Mouse (Mus musculus) telencephalon, adult 2 months (tissue): ENCODE results near the gene Nfib.

Source experiments
- DNase-seq: peaks from one replicate; pipeline ENCODE4 v3.0.0-alpha.2; 2011; ENCODE audit warnings: low read depth, low spot score

Nfib gene

DNA sequence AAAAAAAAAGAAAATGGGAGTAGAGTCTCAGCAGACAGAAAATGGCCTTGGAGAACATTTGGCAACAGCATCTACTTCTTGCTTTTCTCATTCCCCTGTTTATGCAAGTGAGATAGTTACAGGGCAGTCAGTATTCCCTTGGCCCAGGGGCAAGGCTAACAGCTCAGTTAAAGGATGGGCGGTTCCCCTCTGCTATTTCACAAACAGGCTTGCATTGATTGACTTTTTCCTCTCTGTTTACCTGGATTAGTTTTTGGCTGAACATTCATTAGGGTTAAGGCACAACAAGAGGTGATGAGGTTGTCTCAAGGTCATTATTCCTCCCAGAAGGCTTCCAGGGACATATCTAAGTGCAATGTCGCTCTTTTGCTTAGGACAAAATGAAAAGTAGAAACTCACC, 308.7 kb downstream of the Nfib start:
- no peak for DNase-seq

DNA sequence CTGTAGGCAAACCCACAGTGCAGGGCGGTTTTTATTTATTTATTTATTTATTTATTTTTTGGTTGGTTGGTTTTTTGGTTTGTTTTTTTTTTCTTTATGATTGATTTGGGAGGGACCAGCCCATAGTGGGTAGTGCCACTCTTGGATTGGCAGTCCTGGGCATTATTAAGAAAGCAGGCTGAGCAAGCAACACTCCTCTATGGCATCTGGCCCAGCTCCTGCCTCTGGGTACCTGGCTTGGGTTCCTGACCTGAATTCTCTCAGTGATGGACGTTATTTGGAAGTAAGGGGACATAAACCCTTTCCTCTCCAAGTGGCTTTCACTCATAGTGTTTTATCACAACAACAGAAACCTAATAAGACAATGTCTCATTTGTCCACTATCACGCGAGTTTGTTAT, 309.5 kb downstream of the Nfib start:
- DNase-seq, result no peak

DNA sequence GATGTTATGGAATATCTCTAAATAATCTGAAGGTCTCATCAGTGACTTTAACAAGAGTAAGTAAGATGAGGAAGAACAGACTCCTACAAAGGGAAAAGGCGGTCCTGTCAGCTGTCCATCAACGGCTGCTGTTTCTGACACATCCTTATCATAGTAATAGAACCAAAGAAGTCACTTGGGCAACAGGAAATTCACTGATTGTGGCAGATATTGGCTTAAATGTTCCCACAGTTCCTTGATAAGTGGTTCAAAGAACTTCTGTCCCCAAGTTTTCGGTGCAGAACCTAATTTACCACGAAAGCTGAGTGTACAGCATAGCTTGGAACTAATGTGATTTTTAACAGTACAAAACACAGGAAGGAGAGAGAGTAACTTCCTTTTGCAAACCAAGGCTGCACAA, 311.2 kb downstream of the Nfib start:
- no peak for DNase-seq

DNA sequence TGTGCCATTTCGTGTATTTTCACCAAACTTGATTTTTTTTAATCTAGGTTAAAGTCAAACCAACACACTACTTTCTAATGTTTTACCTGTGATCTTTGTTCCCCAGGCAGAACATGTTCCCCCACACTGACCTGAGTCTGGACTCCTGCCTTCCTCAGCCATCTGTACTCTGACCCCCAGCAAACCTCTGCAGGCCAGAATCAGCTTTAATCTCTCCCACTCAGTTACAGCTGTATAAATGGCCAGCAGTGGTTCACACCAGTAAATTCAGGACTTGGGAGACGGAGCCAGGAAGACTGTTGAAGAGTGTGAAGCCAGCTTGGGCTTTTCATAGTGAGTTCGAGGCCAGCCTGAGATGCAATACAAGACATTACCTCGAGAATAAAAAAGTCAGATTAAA, 312.5 kb downstream of the Nfib start:
- DNase-seq, result no peak

DNA sequence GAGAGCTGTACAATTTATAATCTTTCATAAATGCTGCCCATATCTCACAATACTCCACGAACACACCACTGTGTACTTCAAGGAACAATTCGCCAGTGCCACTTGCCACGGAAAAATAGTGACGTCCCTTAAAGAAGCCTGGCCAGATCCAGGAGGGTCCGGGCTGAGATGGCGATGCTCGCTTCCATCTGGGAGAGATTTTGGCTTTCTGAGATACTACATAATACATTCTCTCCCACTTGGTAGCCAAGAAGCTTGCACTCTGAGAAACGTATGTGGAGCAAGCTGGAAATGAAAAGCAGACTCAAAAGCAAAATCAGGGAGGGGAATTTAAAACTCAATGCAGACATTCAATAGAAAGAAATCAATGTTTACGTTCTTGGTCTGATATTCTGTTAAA, 313.1 kb downstream of the Nfib start:
- no peak for DNase-seq

DNA sequence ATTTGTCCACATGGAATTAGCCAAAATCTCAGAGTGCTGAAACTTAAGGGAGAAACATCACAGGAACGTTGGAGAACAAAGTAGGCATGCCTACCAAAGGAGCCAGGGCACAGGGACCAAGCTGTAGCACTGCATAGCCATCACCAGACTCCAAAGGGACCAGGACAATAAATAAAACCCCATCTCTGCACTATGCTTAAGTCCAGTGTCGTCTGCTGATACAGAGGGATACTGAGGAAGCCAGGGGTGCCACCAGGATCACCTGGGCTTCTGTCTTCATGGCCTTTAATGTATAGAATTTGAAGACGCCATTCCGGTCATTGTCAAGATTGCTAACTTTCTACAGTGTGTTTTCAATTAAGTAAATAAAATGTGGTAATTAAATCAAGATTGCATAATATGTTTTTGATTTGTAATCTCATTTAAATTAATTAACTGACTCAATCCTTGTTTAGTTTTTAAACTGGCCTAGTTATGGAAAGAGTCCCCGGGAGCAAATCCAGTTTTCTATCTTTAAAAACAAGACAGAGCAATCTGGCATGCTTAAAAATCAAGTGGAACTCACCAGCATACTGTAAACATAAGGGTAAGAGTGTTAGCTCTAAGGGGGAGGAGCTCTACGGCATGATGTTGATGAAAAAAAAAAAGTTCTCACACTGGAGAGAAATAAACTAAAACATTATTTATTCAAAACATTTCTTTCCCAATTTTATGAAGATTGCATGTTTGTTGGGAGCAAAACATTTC, 313.7 kb downstream of the Nfib start:
- no peak for DNase-seq

- no peak for DNase-seq
Observed at GRCm38 (mm10) chr4:82390545-82390944, 315.0 kb downstream of the Nfib start.

DNA sequence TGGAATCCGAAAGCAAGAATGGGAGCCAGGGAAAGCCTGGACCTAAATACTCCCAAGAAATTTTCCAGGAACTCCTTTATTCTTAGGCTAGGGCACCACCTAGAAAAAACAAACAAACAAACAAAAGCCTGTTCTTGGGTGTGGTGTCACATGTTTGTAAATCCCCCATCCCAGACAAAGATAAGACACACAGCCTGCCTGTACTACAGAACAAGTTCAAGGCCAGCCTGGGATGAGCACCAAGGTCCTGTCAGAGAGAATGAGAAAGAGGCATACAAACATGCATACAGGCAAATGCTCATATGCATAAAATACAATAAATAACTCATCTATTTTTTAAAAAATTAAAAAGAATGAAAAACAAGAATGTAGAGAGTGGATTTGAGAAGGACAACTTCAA, 315.7 kb downstream of the Nfib start:
- DNase-seq, result no peak

DNA sequence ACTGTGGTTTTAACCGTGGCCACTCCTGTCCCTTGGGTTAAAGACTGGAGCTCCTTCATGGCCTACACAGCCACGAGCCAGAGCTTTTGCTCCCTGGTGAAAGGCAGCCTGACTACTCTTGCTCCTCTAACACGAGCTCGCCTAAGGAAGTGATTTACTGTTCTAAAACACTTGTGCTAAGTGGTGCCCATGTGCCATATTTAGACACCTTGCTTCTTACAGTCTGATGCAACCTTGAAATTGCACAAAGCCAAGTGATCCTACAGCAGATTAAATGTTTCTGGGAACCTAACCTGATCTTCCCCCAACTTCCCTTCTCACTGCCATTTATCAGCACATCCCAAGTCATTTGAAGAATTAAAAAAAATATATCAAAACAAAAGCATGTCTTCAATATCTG, 317.9 kb downstream of the Nfib start:
- no peak for DNase-seq

GRCm38 (mm10) chr4:82386222-82386993, 319.1 kb downstream of the Nfib start:
- DNase-seq, result no peak

- no peak for DNase-seq
Observed at GRCm38 (mm10) chr4:82385638-82386037, 319.9 kb downstream of the Nfib start.

DNA sequence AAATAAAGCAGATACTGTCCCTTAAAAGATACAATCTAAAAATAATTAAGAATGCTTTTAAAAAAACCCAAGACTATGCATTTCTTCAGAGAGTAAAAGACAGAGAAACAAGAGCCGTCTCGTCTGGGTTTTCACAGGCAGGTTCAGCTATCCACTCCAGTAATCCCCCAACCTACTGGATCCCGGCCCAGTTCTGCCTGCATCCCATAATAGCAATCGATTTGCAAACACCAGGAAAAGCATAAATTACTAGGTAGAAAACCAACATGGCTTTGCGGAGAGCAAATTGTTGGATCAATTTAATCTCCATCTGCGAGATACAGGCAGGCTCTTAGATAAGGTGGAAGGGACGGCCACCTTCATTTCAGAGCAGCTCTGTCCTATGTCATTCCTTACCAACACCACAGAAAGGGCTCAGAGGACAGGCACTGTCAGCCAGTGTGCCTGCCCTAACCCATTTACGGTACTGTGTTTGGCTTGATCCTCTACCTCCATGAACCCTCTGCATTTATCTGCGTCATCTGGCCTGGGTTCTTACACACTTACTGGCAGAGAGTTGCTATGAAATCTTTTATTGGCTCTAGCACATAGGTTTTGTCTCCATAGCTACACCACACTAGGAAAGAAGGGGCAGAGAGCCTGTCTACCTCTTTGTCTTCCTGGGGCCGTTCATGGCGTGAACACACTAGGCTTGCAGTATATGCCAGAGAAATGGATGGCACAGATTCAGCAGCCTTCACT, 321.4 kb downstream of the Nfib start:
- peak; percentile 31 for DNase-seq

GRCm38 (mm10) chr4:82383346-82383745, 322.2 kb downstream of the Nfib start:
- no peak for DNase-seq

GRCm38 (mm10) chr4:82381786-82382185, 323.8 kb downstream of the Nfib start:
- DNase-seq, result no peak

DNA sequence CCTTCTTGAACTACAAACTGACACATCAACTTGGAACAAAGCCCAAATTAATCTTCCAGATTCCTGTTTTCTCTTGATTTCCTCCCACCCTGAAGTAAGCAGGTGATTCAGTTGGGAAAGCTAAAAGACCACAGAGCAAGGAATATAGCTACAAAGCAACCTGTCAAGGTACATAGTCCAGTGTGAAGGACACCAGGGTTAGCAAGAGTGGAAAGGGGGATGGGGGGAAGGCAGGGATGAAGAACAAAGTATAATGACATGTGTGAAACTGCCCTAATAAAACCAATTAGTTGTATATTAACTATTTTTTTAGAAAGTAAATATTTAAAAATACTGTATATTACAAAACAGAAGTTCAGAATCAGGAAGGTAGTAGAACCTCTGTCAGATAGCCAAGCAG, 325.0 kb downstream of the Nfib start:
- no peak for DNase-seq

- no peak for DNase-seq
Observed at GRCm38 (mm10) chr4:82378050-82378449, 327.5 kb downstream of the Nfib start.

GRCm38 (mm10) chr4:82377621-82378020, 327.9 kb downstream of the Nfib start:
- DNase-seq, result no peak

DNA sequence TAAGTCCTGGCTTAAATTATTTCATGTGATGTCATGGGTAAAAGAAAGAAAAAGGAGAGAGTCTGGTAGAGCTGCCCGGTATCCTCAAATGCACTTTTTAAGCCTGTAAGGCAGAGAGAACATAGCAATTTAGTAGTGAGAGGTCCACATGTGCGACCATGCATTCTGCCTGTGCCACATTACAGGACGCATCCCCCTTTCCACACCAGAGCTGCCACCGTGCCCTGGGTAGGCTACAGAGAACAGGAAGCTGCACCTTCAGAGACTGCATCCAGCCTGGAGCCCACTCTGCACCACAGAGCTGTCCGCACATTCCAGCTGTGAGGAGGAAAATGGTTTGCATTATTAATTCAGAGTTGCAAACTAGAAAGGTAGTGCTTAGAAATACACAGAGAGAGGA, 331.0 kb downstream of the Nfib start:
- DNase-seq, result no peak

DNA sequence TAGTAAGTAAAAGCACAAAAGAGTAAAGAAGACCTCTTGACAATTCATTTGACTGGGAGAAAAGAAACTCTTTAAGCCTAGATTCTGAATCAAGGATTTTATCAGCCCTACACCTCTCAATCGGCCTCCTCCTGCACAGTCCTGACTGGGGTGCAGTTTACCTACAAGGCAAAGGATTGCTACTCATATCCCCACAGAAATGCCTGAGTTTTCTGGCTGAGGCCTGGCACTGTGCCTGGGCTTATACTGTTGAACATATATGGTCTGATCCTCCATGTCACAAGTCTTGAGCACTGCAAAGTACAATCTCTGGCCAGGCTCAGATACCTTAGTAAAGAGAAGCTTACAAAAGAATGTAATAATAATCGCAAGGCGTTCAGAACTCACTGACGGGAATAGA, 333.3 kb downstream of the Nfib start:
- no peak for DNase-seq

DNA sequence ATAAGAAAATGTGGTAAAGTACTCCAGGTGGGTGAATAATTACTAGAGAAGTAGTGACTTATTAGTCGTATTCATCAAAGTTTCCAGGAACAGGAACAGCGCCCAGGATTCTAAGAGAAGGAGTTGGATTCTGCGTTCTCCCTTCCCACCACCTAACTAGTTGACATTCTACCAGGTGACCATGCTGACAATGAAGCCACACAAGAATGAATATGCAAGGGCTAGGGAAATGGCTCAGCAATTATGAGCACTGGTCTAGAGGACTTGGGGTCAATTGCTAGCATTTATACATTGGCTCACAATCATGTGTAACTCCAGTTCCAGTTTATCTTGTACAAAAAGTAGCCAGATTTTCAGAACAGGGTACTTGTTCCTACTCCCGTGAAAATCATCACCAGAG, 334.1 kb downstream of the Nfib start:
- DNase-seq, result no peak

- DNase-seq, result no peak
Observed at GRCm38 (mm10) chr4:82369011-82369776, 336.4 kb downstream of the Nfib start.
